Mouse (Mus musculus): Measurements from ENCODE around the gene Zfpm1.
A peak's percentile ranks its signal among the peaks of the same experiment; 100 is the strongest.

Zfpm1 gene

DNA sequence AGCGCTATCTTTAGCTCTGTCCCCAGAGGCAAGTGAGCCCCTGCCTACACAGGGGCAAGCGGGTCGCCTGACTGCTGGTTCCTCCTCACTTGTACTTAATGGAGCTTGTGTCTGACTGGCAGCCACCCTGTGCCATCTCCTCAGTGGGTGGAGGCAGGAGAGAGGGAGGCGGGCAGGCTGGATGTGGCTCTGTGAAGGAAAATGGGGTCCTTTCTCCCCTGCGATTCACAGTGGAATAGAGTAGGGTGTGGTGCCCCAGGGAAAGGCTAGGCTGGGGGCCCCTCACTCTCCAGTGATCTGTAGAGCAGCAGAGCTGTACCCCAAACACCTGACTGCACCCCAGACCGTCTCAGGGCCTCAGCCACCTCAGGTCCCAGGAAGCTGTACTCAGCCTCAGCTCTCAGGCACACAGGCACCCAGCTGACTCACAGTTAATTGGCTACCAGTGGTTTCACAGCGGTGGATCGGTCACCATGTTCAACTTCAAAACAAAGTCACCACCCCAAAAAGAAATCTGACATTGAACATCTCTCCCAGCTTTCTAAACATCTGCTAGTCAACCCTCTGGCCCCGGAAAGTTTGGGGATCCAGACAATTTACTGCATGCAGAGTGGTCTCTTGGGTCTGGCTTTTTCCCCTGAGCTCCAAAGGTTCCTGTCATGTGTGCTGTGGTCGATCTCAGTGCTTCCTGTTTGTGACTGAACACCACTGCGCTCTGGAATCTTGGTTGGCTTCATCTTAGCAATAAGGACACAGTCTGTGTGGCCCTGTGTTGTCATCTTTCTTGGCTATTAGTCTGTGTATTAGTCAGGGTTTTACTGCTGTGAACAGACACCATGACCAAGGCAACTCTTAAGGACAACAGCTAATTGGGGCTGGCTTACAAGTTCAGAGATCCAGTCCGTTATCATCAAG lies 63.5 kb downstream of the Zfpm1 start:
- DNase-seq (ENCODE audit: low spot score in 2 of 2): no peak

- DNase-seq (ENCODE audit: low spot score in 2 of 2): no peak
These were observed 66.0 kb downstream of the Zfpm1 start for GRCm38 (mm10) chr8:122347811-122348552.

DNA sequence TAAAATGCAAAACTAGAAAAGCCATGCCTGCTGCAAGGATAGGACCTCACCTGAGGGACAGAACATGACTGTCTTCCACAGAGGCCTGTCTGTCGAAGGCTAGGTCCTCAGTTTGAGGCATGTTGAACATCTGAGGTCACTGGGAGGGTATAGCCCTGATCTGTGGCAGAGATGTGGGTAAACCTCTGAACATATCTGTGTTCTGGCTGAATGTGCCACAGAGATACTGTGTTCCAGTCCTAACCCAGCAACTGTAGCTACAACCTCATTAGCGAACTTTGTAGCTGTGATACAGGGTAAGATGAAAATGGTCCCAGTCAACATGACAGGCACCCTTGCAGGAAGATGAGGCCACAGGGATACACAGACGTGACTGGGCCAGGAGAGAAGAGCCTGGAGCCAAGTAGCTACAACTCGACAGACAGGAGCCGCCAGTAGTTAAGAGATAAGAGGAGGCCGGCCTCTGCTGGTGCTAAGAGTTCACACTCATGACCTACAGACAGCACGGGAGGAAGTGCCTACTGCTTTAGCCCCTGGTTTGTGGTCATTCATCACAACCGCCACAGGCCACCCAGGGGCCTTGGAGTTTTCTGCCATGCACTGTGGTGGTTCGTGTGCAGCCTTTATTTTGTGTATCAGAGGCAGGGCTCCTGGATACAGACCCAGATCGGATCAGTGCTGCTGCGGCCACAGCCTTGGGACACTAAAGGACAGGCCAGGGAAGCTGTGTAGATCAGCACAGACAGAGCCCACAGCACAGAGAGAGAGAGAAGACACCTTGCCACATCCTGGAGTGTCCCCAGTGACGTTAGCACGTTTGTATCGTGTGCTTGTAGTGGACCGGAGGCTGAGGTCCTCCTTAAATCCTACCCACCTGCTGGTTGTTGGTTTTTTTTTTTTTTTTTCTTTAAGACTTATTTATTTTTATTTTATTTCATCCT lies 67.7 kb downstream of the Zfpm1 start:
- DNase-seq (ENCODE audit: low spot score in 2 of 2): no peak

- DNase-seq (ENCODE audit: low spot score in 2 of 2): no peak
These were observed 68.6 kb downstream of the Zfpm1 start for GRCm38 (mm10) chr8:122350309-122351089.

GRCm38 (mm10) chr8:122354157-122354556 lies 72.2 kb downstream of the Zfpm1 start:
- no peak for DNase-seq (ENCODE audit: low spot score in 2 of 2)

DNA sequence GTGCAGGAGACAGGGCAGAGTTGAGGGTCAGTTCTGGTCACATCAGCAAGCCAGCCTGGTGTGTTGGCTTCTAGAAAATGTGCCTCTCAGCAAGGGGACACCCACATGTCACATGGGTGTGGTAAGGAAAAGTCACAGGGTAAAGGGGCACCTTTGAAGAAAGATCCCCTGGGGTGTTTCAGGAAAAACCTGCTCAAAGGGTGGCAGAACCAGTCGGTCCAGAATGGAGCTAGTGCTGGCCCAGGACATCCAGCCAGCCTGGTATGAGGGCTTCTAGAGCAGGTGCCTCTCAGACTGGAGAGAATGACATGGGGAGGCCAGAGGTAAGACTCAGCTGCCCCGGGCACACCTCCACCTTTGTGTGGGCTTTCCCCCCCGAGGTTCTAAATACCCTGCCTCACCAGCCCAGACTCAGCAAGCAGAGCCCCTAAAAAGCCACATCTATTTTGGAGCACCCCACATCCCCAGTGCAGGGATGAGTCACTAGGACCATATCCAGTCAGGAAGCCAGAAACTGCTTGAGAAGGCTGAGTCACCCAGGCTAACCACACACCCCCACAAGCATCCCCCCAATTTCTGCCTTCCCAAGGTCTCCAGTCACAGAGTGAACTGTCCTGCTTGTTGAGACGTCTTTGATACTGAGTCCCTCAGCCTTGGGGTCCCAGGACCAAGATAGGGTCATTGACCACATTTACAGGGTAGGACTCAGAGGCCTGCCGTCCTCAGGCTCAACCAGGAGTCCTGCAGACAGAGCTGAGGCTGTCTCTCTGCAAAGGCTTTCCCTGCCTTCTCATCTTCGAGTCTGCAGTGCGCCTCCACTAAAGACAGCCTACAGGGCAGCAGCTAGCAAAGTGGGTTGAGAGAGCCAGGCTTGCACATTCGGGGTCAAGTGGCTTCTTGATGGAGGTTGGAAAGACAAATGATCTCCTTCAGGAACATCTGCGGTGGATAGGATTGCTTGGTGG lies 74.0 kb downstream of the Zfpm1 start:
- DNase-seq (ENCODE audit: low spot score in 2 of 2): no peak

DNA sequence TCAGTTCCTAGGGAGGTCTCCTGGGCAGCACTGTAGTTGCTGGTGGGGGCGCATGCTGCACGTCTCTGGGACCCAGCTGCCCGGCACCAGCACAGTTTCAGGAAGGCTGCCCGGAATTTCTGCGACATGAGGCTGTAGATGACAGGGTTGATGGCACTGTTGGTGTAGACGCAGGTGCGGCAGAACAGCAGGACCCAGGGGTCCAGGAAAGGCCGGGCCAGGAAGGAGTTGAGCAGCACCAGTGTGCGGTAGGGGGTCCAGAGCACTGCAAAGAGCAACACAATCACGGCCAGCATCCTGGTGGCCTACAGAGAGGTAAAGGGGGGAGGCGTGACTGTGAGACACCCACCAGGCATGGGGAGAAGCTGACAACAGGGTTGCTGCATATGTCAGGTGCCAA lies 75.3 kb downstream of the Zfpm1 start:
- DNase-seq (ENCODE audit: low spot score in 2 of 2): no peak

DNA sequence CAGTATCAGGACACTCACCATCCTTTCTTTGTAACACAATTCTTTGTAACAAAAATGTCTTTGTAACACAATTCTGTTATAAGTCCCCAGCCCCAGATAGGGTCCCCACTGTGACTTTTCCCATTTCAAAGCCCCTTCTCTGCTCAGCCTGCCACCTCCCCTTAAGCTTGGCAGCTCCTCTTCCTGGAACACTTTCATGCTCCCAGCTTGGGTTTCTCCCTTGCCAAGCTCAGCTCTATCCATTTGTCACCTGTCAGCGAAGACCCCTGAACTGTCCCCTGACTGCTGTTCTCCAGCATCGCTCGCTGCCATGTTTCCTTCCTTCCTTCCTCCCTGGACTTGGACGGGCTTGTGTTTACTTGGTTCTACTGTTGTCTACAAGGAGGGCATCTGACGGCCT lies 75.7 kb downstream of the Zfpm1 start:
- no peak for DNase-seq (ENCODE audit: low spot score in 2 of 2)

DNA sequence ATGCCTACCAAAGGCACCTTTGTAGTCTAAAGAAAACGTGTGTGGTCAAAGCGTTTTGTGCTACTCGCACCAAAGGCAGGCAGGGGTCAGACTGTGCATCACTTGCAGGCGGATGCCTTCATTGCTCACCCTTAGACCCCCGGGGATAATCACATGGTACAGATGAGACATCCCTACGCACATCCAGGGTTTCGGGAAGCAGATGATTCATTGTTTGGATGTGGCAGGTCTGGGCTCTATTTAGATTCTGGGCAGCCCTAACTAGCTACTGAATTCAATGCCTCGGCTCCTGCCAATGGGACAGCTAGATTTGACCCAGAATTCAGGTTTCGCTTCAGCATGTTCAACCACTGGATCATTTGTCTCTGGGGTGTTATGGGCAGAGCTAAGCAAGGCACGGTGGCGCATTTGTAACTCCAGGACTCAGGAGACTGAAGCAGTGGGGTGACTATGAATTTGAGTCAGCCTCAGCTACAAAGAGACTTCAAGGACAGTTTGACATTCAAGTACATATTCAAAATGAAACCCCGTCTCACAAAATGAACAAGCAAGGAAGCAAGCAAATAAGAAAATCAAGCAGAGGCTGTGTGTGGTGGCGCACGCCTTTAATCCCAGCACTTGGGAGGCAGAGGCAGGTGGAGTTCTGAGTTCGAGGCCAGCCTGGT lies 77.3 kb downstream of the Zfpm1 start:
- no peak for DNase-seq (ENCODE audit: low spot score in 2 of 2)

- DNase-seq (ENCODE audit: low spot score in 2 of 2): no peak
These were observed 78.9 kb downstream of the Zfpm1 start, which contains the start of gene Trhr2 for GRCm38 (mm10) chr8:122360696-122361416. Gene Trhr2, minus strand, starts transcription at chr8:122360746.

DNA sequence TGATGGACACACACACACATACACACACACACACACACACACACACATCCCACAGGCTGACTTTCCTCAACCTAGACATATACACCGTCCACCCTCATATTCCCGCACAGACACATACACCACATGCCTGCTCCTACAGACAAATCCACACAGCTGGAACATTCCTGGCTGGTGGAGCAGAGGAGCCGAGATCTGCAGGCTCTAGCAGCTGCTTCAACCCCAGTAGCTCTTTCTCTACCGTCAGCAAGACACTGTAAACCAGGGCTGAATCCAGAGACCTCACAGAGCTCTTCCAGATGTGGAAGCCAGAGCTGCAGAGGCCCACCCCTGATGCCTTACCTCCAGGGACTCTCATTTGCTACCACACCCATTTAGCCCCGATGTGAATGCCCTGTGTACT lies 80.3 kb downstream of the Zfpm1 start:
- DNase-seq (ENCODE audit: low spot score in 2 of 2): no peak

DNA sequence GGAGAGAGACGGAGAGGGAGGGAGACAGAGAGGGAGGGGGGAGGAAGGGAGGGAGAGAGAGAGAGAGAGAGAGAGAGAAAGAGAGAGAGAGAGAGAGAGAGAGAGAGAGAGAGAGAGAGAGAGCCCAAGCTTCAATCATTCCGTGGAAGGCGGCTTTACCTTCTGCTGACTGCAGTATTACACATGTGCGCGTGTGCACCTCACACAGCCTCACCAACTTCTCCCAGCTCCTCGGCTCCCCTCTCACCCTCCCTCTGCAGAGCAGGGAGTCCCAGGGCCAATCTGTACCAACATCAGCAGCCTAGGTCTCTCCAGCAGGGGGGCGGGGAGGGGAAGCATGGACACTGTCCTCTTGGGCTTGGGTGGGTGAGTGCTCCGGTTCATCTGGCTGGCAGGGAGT lies 81.0 kb downstream of the Zfpm1 start:
- DNase-seq (ENCODE audit: low spot score in 2 of 2): no peak

- no peak for DNase-seq (ENCODE audit: low spot score in 2 of 2)
These were observed 86.6 kb downstream of the Zfpm1 start for GRCm38 (mm10) chr8:122368494-122368893.

- DNase-seq (ENCODE audit: low spot score in 2 of 2): peak; percentile 65 to 81
These were observed 87.7 kb downstream of the Zfpm1 start for GRCm38 (mm10) chr8:122369665-122370064.

- no peak for DNase-seq (ENCODE audit: low spot score in 2 of 2)
These were observed 89.8 kb downstream of the Zfpm1 start for GRCm38 (mm10) chr8:122371706-122372105.

DNA sequence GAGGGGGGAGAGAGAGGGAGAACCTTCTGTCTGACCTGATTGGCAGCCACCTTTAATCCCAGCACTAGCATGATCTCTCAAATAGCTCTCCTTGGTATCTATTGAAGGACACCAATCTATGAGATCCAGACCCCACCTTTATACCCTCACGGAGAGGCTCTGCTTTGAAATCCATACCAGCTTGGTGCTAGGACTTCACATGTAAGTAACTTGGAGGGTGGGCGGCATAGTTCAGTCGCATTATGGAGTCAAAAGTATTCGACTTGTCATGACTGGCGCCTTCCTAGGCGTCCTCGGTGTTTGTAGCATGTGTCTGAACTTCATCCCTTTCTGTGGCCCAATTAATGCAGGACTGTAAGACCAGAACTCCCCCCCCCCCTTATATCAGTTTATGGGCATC lies 93.4 kb downstream of the Zfpm1 start:
- DNase-seq (ENCODE audit: low spot score in 2 of 2): no peak

GRCm38 (mm10) chr8:122375751-122376364 lies 93.9 kb downstream of the Zfpm1 start:
- DNase-seq (ENCODE audit: low spot score in 2 of 2): no peak
